Comparison of ENCODE assay signal across 8 mouse cellular contexts in genomic region chr16:91646681-91647419, GRCm38 (mm10). TPM values are rescaled to one million over a fixed set of nuclear protein-coding genes. Genes with fewer than 3 reads are reported as not detected.
DNase-seq lines count a peak whose midpoint lies in the region; ATAC-seq and TF ChIP-seq lines count a peak whose summit lies in the region.

Gart (minus strand) TSS chr16:91646952.

- peak within 1 kb of the TSS; percentile 67 for H3K4me3 ChIP-seq in forebrain, embryonic 11.5 days (ENCODE audit: low read depth, low read length)
- H3K4me3 ChIP-seq in heart, embryonic 16.5 days (ENCODE audit: low read length): peak within 1 kb of the TSS; percentile 72
- H3K4me3 ChIP-seq in liver, embryonic 15.5 days (replicated peaks): peak within 1 kb of the TSS; percentile 83
- H3K4me3 ChIP-seq in neural tube, embryonic 12.5 days: peak within 1 kb of the TSS; percentile 66
- H3K4me3 ChIP-seq in testis, adult 2 months (ENCODE audit: control insufficient read depth, low read depth, low read length): peak within 1 kb of the TSS; percentile 91

- H3K27me3 ChIP-seq in forebrain, embryonic 11.5 days (ENCODE audit: control insufficient read depth, insufficient read depth, low read length): no peaks in the 10 kb centered on the region
- no peaks in the 10 kb centered on the region for H3K27me3 ChIP-seq in heart, embryonic 16.5 days (ENCODE audit: control insufficient read depth, insufficient read depth, low read length)
- H3K27me3 ChIP-seq in liver, embryonic 15.5 days: no peaks in the 10 kb centered on the region
- no peaks in the 10 kb centered on the region for H3K27me3 ChIP-seq in neural tube, embryonic 12.5 days (replicated peaks)
- no peaks in the 10 kb centered on the region for H3K27me3 ChIP-seq in testis, adult 2 months (ENCODE audit: control insufficient read depth, insufficient read depth, low read length)

- peak; percentile 91 for ATAC-seq in forebrain, embryonic 11.5 days (replicated peaks; ENCODE audit: low FRiP score)
- peak; percentile 85 for ATAC-seq in heart, embryonic 16.5 days (replicated peaks; ENCODE audit: extremely low read depth, insufficient read depth, low FRiP score)
- ATAC-seq in liver, embryonic 15.5 days (ENCODE audit: insufficient read depth): peak; percentile 82
- ATAC-seq in neural tube, embryonic 12.5 days (ENCODE audit: low FRiP score, low read depth): peak; percentile 86

- no peaks in the 10 kb centered on the region for H3K9me3 ChIP-seq in forebrain, embryonic 11.5 days (ENCODE audit: control insufficient read depth, low read length)
- no peaks in the 10 kb centered on the region for H3K9me3 ChIP-seq in heart, embryonic 16.5 days (replicated peaks; ENCODE audit: control insufficient read depth, low read length)
- no peaks in the 10 kb centered on the region for H3K9me3 ChIP-seq in liver, embryonic 15.5 days (replicated peaks)
- no peaks in the 10 kb centered on the region for H3K9me3 ChIP-seq in neural tube, embryonic 12.5 days

- peaks cover 4% of the 10 kb centered on the region; the same call in 1 of the 2 replicates for H3K36me3 ChIP-seq in forebrain, embryonic 11.5 days (ENCODE audit: control insufficient read depth, insufficient read depth, low read length)
- H3K36me3 ChIP-seq in heart, embryonic 16.5 days (ENCODE audit: control insufficient read depth, insufficient read depth): peaks cover 10% of the 10 kb centered on the region
- H3K36me3 ChIP-seq in liver, embryonic 15.5 days (replicated peaks): peaks cover 27% of the 10 kb centered on the region
- peaks cover 4% of the 10 kb centered on the region for H3K36me3 ChIP-seq in neural tube, embryonic 12.5 days
- H3K36me3 ChIP-seq in testis, adult 2 months (ENCODE audit: control insufficient read depth, insufficient read depth, low read length): peaks cover under 1% of the 10 kb centered on the region

- H3K9ac ChIP-seq in forebrain, embryonic 11.5 days (ENCODE audit: low read length): peak within 1 kb of the TSS; percentile 84
- H3K9ac ChIP-seq in heart, embryonic 16.5 days (ENCODE audit: low read length): peak within 1 kb of the TSS; percentile 93
- H3K9ac ChIP-seq in liver, embryonic 15.5 days: peak within 1 kb of the TSS; percentile 88
- H3K9ac ChIP-seq in neural tube, embryonic 12.5 days: peak within 1 kb of the TSS; percentile 86

- WGBS in forebrain, embryonic 11.5 days: under 1% methylated on average over 59 of the region's 59 CpGs
- WGBS in heart, embryonic 16.5 days: under 1% methylated on average over 58 of the region's 59 CpGs
- under 1% methylated on average over 59 of the region's 59 CpGs for WGBS in liver, embryonic 15.5 days (ENCODE audit: insufficient replicate concordance)
- under 1% methylated on average over 59 of the region's 59 CpGs for WGBS in neural tube, embryonic 12.5 days

- H3K4me2 ChIP-seq in forebrain, embryonic 11.5 days (ENCODE audit: low read depth, low read length, severe bottlenecking): peak within 1 kb of the TSS; percentile 99
- H3K4me2 ChIP-seq in heart, embryonic 16.5 days (ENCODE audit: low read depth, low read length): peak within 1 kb of the TSS; percentile 82
- peak within 1 kb of the TSS; percentile 100 for H3K4me2 ChIP-seq in liver, embryonic 15.5 days
- peak within 1 kb of the TSS; percentile 84 for H3K4me2 ChIP-seq in neural tube, embryonic 12.5 days (replicated peaks)

- DNase-seq in CD8-positive naive resting alpha-beta T cell, adult 2 months (ENCODE audit: low read depth in 2 of 2, low spot score in 2 of 2): peak; percentile 88 to 90
- peak; percentile 84 for DNase-seq in c-Kit-positive CD71-negative TER-119-negative erythroid progenitor cells, embryonic 14.5 days (ENCODE audit: low read depth)
- DNase-seq in forebrain, embryonic 11.5 days (ENCODE audit: low spot score): peak; percentile 96
- peak; percentile 94 to 96 for DNase-seq in kidney, postnatal 36 days

- no peaks in the 10 kb centered on the region for H3K4me1 ChIP-seq in forebrain, embryonic 11.5 days (replicated peaks; ENCODE audit: control insufficient read depth, insufficient read depth, low read length)
- H3K4me1 ChIP-seq in heart, embryonic 16.5 days (ENCODE audit: control insufficient read depth, insufficient read depth, low read length): peaks cover 12% of the 10 kb centered on the region
- H3K4me1 ChIP-seq in liver, embryonic 15.5 days (replicated peaks): peaks cover 44% of the 10 kb centered on the region
- H3K4me1 ChIP-seq in neural tube, embryonic 12.5 days: peaks cover 12% of the 10 kb centered on the region
- H3K4me1 ChIP-seq in testis, adult 2 months (ENCODE audit: control insufficient read depth, insufficient read depth, low read length): peaks cover 5% of the 10 kb centered on the region

- TF ChIP-seq POLR2A in testis, adult 2 months (IDR thresholded peaks at IDR 0.05; ENCODE audit: control insufficient read depth, low read depth, low read length): peak; percentile 90

- TF ChIP-seq CTCF in testis, adult 2 months (IDR thresholded peaks at IDR 0.05; ENCODE audit: control insufficient read depth, insufficient read depth, insufficient replicate concordance, low read depth, low read length): no peak

- H3K27ac ChIP-seq in forebrain, embryonic 11.5 days (ENCODE audit: low read depth, low read length): peak within 1 kb of the TSS; percentile 95
- H3K27ac ChIP-seq in heart, embryonic 16.5 days (ENCODE audit: low read length): peak within 1 kb of the TSS; percentile 100
- H3K27ac ChIP-seq in liver, embryonic 15.5 days (replicated peaks): peak within 1 kb of the TSS; percentile 100
- H3K27ac ChIP-seq in neural tube, embryonic 12.5 days: peak within 1 kb of the TSS; percentile 90
- H3K27ac ChIP-seq in testis, adult 2 months (ENCODE audit: control insufficient read depth, insufficient read depth, low read depth, low read length): peak within 1 kb of the TSS; percentile 95

RNA-seq across cellular contexts. Expression of gene Gart, which starts in this region (rescaled TPM):
- 145 and 150 TPM in 2 replicates for polyA plus RNA-seq in forebrain, embryonic 11.5 days (2014; fragmentation: Nextera tagmentation; extraction: Ambion mirVana)
- 74.9 and 86.8 TPM in 2 replicates for polyA plus RNA-seq in heart, embryonic 16.5 days (2015; fragmentation: Nextera tagmentation; extraction: Ambion mirVana)
- polyA plus RNA-seq in liver, embryonic 15.5 days (2015; fragmentation: Nextera tagmentation; extraction: Ambion mirVana): 57.4 and 65.8 TPM in 2 replicates
- 89.0 and 92.3 TPM in 2 replicates for polyA plus RNA-seq in neural tube, embryonic 12.5 days (2016; fragmentation: Nextera tagmentation; extraction: Ambion mirVana)
- polyA plus RNA-seq in testis, adult 2 months (2012; rRNA removed): 22.5 and 24.1 TPM in 2 replicates

Comparison
In these comparisons a context has a peak if more than half of its experiments do, and no peak if none do; other contexts are left out.
1. Peak in every context shown above with its lines: DNase-seq, ATAC-seq, H3K4me3 ChIP-seq and H3K27ac ChIP-seq.